Mouse (Mus musculus) liver, embryonic 14.5 days (tissue): ENCODE results near the gene Smim24.

Source experiments
- CTCF ChIP-seq: IDR thresholded peaks from 2 replicates; pipeline ENCODE4 v1.5.1; 2016; ENCODE audit warnings: antibody characterized with exemption, low read depth, control low read depth
- EP300 ChIP-seq: IDR thresholded peaks from 2 replicates; pipeline ENCODE4 v1.6.1; 2016; ENCODE audit warnings: antibody characterized with exemption, low read depth

GRCm38 (mm10) chr10:81390678-81390965 is 2.2 kb upstream of the Smim24 start:
- no peak for TF ChIP-seq EP300
- no peak for TF ChIP-seq CTCF
